Mouse (Mus musculus) liver, adult 2 months (tissue): ENCODE data around the gene Bfar.

ENCODE experiments used
- CTCF ChIP-seq: fragments of 200-500 bp; IDR thresholded peaks from 2 replicates; pipeline ENCODE4 v1.5.1; 2011; ENCODE audit warnings: low read depth, low read length, control low read depth
- POLR2A ChIP-seq: fragments of 200-500 bp; IDR thresholded peaks from 2 replicates; pipeline ENCODE4 v1.6.1; 2011; ENCODE audit warnings: low read length, control low read depth; ENCODE audit not compliant: insufficient read depth; ENCODE audit errors: extremely low read depth

DNA sequence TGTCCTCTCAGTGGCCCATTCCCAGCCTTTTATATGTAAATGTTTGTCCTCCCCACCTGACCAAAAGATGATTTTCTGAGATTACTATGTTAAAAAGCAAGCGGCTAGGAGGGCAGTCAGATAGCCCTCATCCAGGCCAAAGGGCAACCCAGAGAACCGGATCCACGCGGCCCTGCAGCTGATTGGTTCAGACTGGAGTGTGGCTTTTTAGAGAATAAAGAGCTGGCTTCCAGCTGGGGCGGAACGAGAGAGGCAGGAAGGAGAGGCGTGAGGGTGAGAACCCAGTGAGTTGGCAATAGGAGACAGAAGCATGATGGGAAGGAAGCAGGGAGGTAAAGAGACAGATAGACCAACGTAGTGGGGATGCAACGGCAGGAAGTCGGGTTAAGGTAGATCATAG, 51.3 kb downstream of the Bfar start:
- TF ChIP-seq CTCF (no peak), POLR2A (no peak)
